Mouse (Mus musculus) kidney, embryonic 16.5 days (tissue): ENCODE data around the gene Gm6657. TPM values are rescaled to one million over a fixed set of nuclear protein-coding genes. Genes with fewer than 3 reads are reported as not detected.

Experiments
- ATAC-seq: fragments of 200-750 bp; cut with Nextera tagmentation; 2 replicates; pipeline ENCODE4 v1.8.0; 2017; ENCODE audit warnings: moderate TSS enrichment; ENCODE audit not compliant: low FRiP score, low TSS enrichment
- H3K27ac ChIP-seq: fragments of 300-500 bp; sonication (generic); 2 replicates; pipeline ENCODE4 v1.5.1; 2014; ENCODE audit warnings: low read length
- H3K27me3 ChIP-seq: fragments of 300-500 bp; sonication (generic); 2 replicates; pipeline ENCODE4 v1.6.1; 2014; ENCODE audit warnings: low read length, control low read depth, mixed read lengths; ENCODE audit not compliant: insufficient read depth
- H3K36me3 ChIP-seq: fragments of 300-500 bp; sonication (generic); 2 replicates; pipeline ENCODE4 v1.6.1; 2014; ENCODE audit warnings: low read length, control low read depth, mixed read lengths; ENCODE audit not compliant: insufficient read depth
- H3K4me1 ChIP-seq: fragments of 300-500 bp; sonication (generic); 2 replicates; pipeline ENCODE4 v1.6.1; 2014; ENCODE audit warnings: low read length, control low read depth, mixed read lengths; ENCODE audit not compliant: insufficient read depth
- H3K4me2 ChIP-seq: fragments of 300-500 bp; sonication (generic); replicated peaks from 2 replicates; pipeline ENCODE4 v1.6.1; 2014; ENCODE audit warnings: low read depth, low read length
- H3K4me3 ChIP-seq: fragments of 300-500 bp; sonication (generic); 2 replicates; pipeline ENCODE4 v1.5.1; 2014; ENCODE audit warnings: mild to moderate bottlenecking, low read length
- H3K9ac ChIP-seq: fragments of 300-500 bp; sonication (generic); replicated peaks from 2 replicates; pipeline ENCODE4 v1.6.1; 2014; ENCODE audit warnings: low read length
- H3K9me3 ChIP-seq: fragments of 300-500 bp; sonication (generic); 2 replicates; pipeline ENCODE4 v1.6.1; 2016; ENCODE audit warnings: low read length, control low read depth
- WGBS: fragments of 180-500 bp; shearing (Covaris S2); extraction: QIAGEN DNeasy Blood & Tissue Kit; methylation state at CpG from one replicate; pipeline ENCODE4 v1.1.7; 2014; 5-methylcytosine and 5-hydroxymethylcytosine counted together
- polyA plus RNA-seq: library from polyadenylated mRNA; unstranded; fragments of >200 nt; fragmentation: Nextera tagmentation; extraction: Ambion mirVana; gene quantifications from 2 replicates; pipeline ENCODE4 v1.2.1, GENCODE M21; 2015

Gm6657 gene
- not detected in 2 replicates for polyA plus RNA-seq

- Histone ChIP-seq H3K36me3 (no peaks in the 10 kb centered on the region), H3K9me3 (0 out of 2 replicates have a peak, but pooled peaks cover 6% of the 10 kb centered on the region), H3K9ac (no peak within 1 kb of the TSS), H3K4me3 (no peak within 1 kb of the TSS), H3K27ac (no peak within 1 kb of the TSS), H3K27me3 (no peaks in the 10 kb centered on the region), H3K4me2 (no peak within 1 kb of the TSS), H3K4me1 (no peaks in the 10 kb centered on the region)
- no peak for ATAC-seq
Measured at GRCm38 (mm10) chr12:78193942-78194341, at the start of gene Gm6657. Gene Gm6657 (plus strand): TSS chr12:78194242.

GRCm38 (mm10) chr12:78153308-78154002, 40.6 kb upstream of the Gm6657 start:
- 24% methylated on average over 7 of the region's 7 CpGs for WGBS
- H3K9ac ChIP-seq, result no peak overlapping the region
- H3K4me2 ChIP-seq, result no peak overlapping the region
- no peaks in the 10 kb centered on the region for H3K4me1 ChIP-seq
- H3K27ac ChIP-seq, result no peak overlapping the region
- ATAC-seq, result no peak
- H3K4me3 ChIP-seq, result no peak overlapping the region
- no peaks in the 10 kb centered on the region for H3K36me3 ChIP-seq
- no peaks in the 10 kb centered on the region for H3K9me3 ChIP-seq
- no peaks in the 10 kb centered on the region for H3K27me3 ChIP-seq

GRCm38 (mm10) chr12:78170178-78170577, 23.9 kb upstream of the Gm6657 start:
- Histone ChIP-seq H3K36me3 (no peaks in the 10 kb centered on the region), H3K4me2 (no peak overlapping the region), H3K27ac (no peak overlapping the region), H3K27me3 (no peaks in the 10 kb centered on the region), H3K9me3 (no peaks in the 10 kb centered on the region), H3K4me3 (no peak overlapping the region), H3K9ac (no peak overlapping the region), H3K4me1 (no peaks in the 10 kb centered on the region)
- no peak for ATAC-seq

GRCm38 (mm10) chr12:78173945-78174344, 20.1 kb upstream of the Gm6657 start:
- WGBS, result 63% methylated on average over 3 of the region's 3 CpGs

GRCm38 (mm10) chr12:78174671-78175070, 19.4 kb upstream of the Gm6657 start:
- WGBS, result 79% methylated on average over 4 of the region's 4 CpGs
- no peak for ATAC-seq
- H3K27ac ChIP-seq, result no peak overlapping the region

More at GRCm38 (mm10) chr12:78173945-78174344, 20.1 kb upstream of the Gm6657 start:
- H3K4me2 ChIP-seq, result no peak overlapping the region
- H3K9ac ChIP-seq, result no peak overlapping the region
- no peaks in the 10 kb centered on the region for H3K4me1 ChIP-seq
- no peak for ATAC-seq
- H3K27me3 ChIP-seq, result no peaks in the 10 kb centered on the region
- no peaks in the 10 kb centered on the region for H3K9me3 ChIP-seq
- no peak overlapping the region for H3K4me3 ChIP-seq
- no peaks in the 10 kb centered on the region for H3K36me3 ChIP-seq
- no peak overlapping the region for H3K27ac ChIP-seq

GRCm38 (mm10) chr12:78181452-78181851, 12.6 kb upstream of the Gm6657 start:
- ATAC-seq, result no peak
- no peak overlapping the region for H3K27ac ChIP-seq
- H3K27me3 ChIP-seq, result no peaks in the 10 kb centered on the region
- 77% methylated on average over 2 of the region's 2 CpGs for WGBS
- no peaks in the 10 kb centered on the region for H3K36me3 ChIP-seq
- no peak overlapping the region for H3K9ac ChIP-seq
- H3K9me3 ChIP-seq, result no peaks in the 10 kb centered on the region
- H3K4me3 ChIP-seq, result no peak overlapping the region
- no peak overlapping the region for H3K4me2 ChIP-seq
- no peaks in the 10 kb centered on the region for H3K4me1 ChIP-seq

More at GRCm38 (mm10) chr12:78174671-78175070, 19.4 kb upstream of the Gm6657 start:
- no peaks in the 10 kb centered on the region for H3K9me3 ChIP-seq
- no peak overlapping the region for H3K4me3 ChIP-seq
- H3K4me1 ChIP-seq, result no peaks in the 10 kb centered on the region
- no peak overlapping the region for H3K4me2 ChIP-seq
- no peak overlapping the region for H3K9ac ChIP-seq
- H3K36me3 ChIP-seq, result no peaks in the 10 kb centered on the region
- H3K27me3 ChIP-seq, result no peaks in the 10 kb centered on the region

GRCm38 (mm10) chr12:78195368-78195767, 1.3 kb downstream of the Gm6657 start:
- Histone ChIP-seq H3K36me3 (no peaks in the 10 kb centered on the region), H3K4me1 (no peaks in the 10 kb centered on the region), H3K27me3 (no peaks in the 10 kb centered on the region), H3K4me2 (no peak overlapping the region), H3K9ac (no peak overlapping the region), H3K4me3 (no peak overlapping the region), H3K27ac (no peak overlapping the region), H3K9me3 (0 out of 2 replicates have a peak, but pooled peaks cover 6% of the 10 kb centered on the region)
- 67% methylated on average over 2 of the region's 2 CpGs for WGBS
- ATAC-seq, result no peak

- no peaks in the 10 kb centered on the region for H3K27me3 ChIP-seq
- H3K4me3 ChIP-seq, result no peak overlapping the region
- no peak overlapping the region for H3K9ac ChIP-seq
- no peak overlapping the region for H3K27ac ChIP-seq
- H3K4me2 ChIP-seq, result no peak overlapping the region
- 56% methylated on average over 5 of the region's 5 CpGs for WGBS
- H3K36me3 ChIP-seq, result no peaks in the 10 kb centered on the region
- no peaks in the 10 kb centered on the region for H3K9me3 ChIP-seq
- ATAC-seq, result no peak
- no peaks in the 10 kb centered on the region for H3K4me1 ChIP-seq
Measured at GRCm38 (mm10) chr12:78203646-78204045, 9.6 kb downstream of the Gm6657 start.

- Histone ChIP-seq H3K4me3 (peak overlapping the region; percentile 15; the same call in 1 of the 2 replicates), H3K9ac (no peak overlapping the region), H3K27ac (no peak overlapping the region), H3K4me1 (no peaks in the 10 kb centered on the region), H3K4me2 (peak overlapping the region; percentile 45), H3K27me3 (no peaks in the 10 kb centered on the region), H3K36me3 (no peaks in the 10 kb centered on the region), H3K9me3 (no peaks in the 10 kb centered on the region)
- WGBS, result 8% methylated on average over 5 of the region's 5 CpGs
- ATAC-seq, result peak; percentile 63; the same call in 1 of the 2 replicates
Measured at GRCm38 (mm10) chr12:78205915-78206570, 12.0 kb downstream of the Gm6657 start.

- 85% methylated on average over 4 of the region's 4 CpGs for WGBS
- Histone ChIP-seq H3K4me3 (no peak overlapping the region), H3K27ac (no peak overlapping the region), H3K4me2 (no peak overlapping the region), H3K9ac (no peak overlapping the region), H3K4me1 (no peaks in the 10 kb centered on the region), H3K27me3 (no peaks in the 10 kb centered on the region), H3K9me3 (no peaks in the 10 kb centered on the region), H3K36me3 (no peaks in the 10 kb centered on the region)
- ATAC-seq, result no peak
Measured at GRCm38 (mm10) chr12:78206571-78206960, 12.5 kb downstream of the Gm6657 start.
